Mouse (Mus musculus) monocyte, adult 5-6 weeks (primary cell): ENCODE results near the gene Phf23. TPM values are rescaled to one million over a fixed set of nuclear protein-coding genes. Genes with fewer than 3 reads are reported as not detected.

Experiments
- ATAC-seq: fragments of 153-309, 156-312 bp; replicated peaks from 2 replicates; pipeline ENCODE4 v1.8.0; 2017; ENCODE audit warnings: mild to moderate bottlenecking; ENCODE audit not compliant: low TSS enrichment, insufficient number of reproducible peaks, severe bottlenecking, poor library complexity, low FRiP score
- total RNA-seq: library from RNA; stranded (forward); fragments of 200-1000, 200-491, 200-594 nt; gene quantifications from 3 replicates; pipeline ENCODE4 v1.2.3, GENCODE M21; 2017

The Phf23 gene
- total RNA-seq, 1 experiment from 2014 or later, result 74.0 TPM

DNA sequence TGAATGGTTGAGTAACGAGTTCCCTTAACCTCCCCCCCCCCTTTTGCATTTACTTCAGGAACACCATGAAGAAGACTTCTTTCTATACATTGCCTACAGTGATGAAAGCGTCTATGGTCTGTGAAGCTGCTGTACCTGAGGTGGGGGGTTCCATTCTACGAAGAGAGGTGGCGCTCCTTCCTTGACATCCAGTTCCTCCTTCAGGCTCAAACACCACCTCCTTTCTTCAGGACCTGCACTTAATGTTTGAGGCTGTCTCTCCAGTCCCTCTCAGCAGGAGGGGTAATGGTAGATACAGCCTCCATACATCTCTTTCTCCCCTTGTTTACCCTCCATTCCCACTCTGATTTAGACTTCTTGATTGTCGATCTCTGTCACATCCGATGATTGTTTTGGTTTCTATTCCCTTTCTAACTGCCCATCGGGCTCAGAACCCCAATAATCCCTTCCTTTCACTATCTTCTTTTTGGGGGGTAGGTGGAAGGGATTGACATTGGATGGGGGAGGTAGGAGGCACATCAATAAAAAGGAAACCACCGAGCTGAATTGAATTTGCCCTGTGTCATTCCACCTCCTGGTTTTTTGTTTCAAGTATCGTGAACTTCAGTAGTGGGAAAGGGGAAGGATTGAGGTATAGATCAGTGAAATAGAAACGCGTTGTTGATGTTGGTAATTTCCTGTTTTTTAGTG, 1.0 kb upstream of the Phf23 start:
- ATAC-seq, result no peak

GRCm38 (mm10) chr11:69996161-69997061, 834 bp downstream of the Phf23 start:
- no peak for ATAC-seq

DNA sequence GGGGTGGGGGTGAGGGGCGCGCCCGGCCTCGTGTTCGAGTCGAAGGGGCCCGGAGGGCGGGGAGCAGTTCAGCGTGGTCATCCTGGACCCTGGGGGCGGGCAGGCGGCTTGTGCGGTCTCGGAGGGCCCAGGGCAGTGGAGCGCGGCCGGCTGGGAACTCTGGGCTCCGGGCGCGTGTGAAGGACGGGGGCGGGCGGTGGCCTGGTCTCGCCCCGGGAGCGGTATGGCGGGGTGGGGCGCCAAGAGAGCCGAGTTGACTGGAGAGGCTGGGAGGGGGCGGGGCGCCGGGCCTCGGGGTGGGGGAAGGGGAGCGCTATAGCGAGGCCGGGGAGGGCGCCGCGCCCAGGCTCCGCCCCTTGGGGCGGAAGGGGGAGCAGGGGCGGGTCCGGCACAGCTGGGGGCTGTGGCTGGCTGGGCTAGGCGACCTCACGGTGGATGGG, 1.5 kb downstream of the Phf23 start:
- 0 out of 2 replicates have a peak, but pooled peaks have one; percentile 4 for ATAC-seq

GRCm38 (mm10) chr11:69998567-69999491, 3.3 kb downstream of the Phf23 start:
- no peak for ATAC-seq

GRCm38 (mm10) chr11:69999666-70000065, 4.1 kb downstream of the Phf23 start:
- ATAC-seq, result no peak

GRCm38 (mm10) chr11:70000396-70000898, 4.9 kb downstream of the Phf23 start, which contains the start of gene Dvl2:
Dvl2 (plus strand) TSS chr11:70000595.
- ATAC-seq, result peak; percentile 42

GRCm38 (mm10) chr11:70001159-70001558, 5.6 kb downstream of the Phf23 start:
- no peak for ATAC-seq

DNA sequence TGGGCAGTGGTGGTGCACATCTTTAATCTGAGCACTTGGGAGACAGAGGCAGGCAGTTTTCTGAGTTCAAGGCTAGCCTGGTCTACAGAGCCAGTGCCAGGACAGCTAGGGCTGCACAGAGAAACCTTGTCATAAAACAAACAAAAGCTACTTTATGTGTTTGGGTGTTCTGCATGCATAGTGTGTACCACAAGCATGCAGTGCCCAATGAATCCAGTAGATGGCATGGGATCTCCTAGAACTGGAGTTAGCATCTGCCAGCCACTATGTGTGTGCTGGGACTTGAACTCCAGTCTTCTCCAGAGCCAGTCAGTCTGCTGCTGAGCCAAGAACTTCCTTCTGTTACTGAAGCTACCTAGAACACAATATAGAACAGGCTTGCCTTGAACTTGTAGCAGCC, 6.3 kb downstream of the Phf23 start:
- ATAC-seq, result no peak

- no peak for ATAC-seq
Measured at GRCm38 (mm10) chr11:70002471-70002870, 6.9 kb downstream of the Phf23 start.

- no peak for ATAC-seq
Measured at GRCm38 (mm10) chr11:70005521-70005920, 9.9 kb downstream of the Phf23 start.

DNA sequence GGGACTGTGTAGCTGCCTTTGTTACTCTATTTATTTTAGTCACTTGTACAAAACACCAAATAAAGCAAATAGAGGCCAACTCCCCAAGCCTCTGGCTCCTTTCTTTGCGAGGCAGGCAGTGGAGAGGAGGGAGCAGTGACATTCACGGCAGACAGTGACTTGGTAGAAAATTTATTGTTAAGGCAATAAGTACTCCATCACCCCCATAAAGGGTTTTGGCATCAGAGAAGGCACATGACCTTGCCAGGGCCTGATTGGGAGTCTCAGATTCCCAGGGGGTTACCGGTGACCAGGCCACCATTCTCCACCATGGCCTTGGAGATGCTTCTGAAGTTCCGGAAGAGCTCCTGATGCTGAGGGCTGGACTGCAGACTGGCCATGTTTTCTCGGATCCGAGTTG, 14.5 kb downstream of the Phf23 start:
- ATAC-seq, result no peak

GRCm38 (mm10) chr11:70010548-70010947, 15.0 kb downstream of the Phf23 start:
- no peak for ATAC-seq

- no peak for ATAC-seq
Measured at GRCm38 (mm10) chr11:70010961-70011360, 15.4 kb downstream of the Phf23 start.

GRCm38 (mm10) chr11:70012931-70013330, 17.4 kb downstream of the Phf23 start:
- ATAC-seq, result no peak

DNA sequence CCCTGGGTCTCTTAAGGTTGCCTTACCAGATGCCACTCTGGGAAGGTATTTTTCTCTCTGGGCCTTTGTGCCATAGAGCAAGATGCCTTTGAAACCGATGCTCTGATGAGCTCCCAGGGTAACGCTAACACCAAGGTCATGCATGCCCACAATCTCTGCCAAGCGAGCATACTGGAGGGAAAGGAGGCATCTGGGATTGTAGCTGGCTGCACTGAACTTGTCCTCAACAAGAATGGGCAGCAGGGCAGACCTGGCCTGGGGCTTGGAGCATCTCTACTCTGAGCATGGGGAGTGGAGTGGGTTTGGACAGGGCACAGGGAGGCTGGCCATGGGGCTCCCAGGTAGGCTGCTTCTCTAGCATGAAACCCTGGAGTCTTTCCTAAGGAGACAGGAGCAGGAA, 17.8 kb downstream of the Phf23 start:
- ATAC-seq, result no peak

DNA sequence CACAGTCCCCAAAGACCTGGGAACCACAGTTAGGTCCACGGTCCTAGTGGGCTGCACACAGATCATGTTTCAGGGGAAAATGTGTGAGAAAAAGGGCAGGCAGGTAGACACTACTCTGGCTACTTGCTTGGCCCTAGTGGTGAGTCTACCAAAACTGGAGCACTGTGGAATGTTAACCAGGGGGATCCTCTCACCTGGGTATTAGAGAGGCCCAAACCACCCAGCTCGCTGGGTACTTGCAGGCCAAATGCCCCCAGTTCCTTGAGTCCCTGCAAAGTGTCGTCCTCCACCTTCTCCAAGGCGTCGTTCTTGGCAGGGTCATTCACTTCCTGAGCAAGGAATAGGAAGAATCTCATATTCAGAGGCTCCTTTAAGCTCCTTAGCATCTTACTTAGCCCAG, 18.5 kb downstream of the Phf23 start:
- no peak for ATAC-seq

GRCm38 (mm10) chr11:70014880-70015558, 19.4 kb downstream of the Phf23 start, which contains the start of gene Acadvl:
Acadvl (minus strand) TSS chr11:70015411.
- ATAC-seq, result peak; percentile 86

GRCm38 (mm10) chr11:70015677-70016076, 20.1 kb downstream of the Phf23 start:
- no peak for ATAC-seq
